Mouse (Mus musculus) C2C12 (cell line): ENCODE measurements at regions not wholly inside any gene's neighbourhood (a gene's known extent, or its start where the extent isn't known, plus 50 kb on each side); places are given as distances from the start of the nearest gene placed in this dataset.

ENCODE experiments used
- CTCF ChIP-seq: IDR thresholded peaks from one replicate; pipeline ENCODE4 v1.5.1; 2011; ENCODE audit not compliant: control insufficient read depth, insufficient read depth, insufficient read length
- MYOG ChIP-seq: IDR thresholded peaks from one replicate; pipeline ENCODE4 v1.6.1; 2011; ENCODE audit not compliant: control insufficient read depth, insufficient read length; ENCODE audit errors: extremely low read depth

DNA sequence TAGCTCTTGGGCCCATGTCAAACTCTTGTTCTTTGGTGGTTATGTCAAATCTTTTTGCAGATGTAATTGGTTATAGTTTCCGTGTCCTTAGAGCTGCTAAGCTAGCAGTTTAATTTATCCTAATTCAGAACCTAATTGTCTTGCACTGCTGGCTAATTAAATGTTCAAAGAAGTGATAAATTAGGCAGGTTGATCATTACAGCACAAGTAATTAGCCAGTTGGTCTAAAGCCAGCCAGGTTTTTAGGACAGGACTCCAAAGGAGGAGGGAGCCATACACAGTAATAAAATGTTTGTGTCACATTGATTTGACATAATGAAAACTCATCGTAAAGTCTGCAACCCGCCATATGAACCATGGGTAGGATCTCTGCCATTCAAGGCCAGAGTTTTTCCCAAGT, 449.3 kb upstream of the Castor2 start:
- TF ChIP-seq MYOG (no peak), CTCF (no peak)
